Mouse (Mus musculus) spleen, postnatal 4 days (tissue): Measurements from ENCODE around the gene Hhipl1.

Source experiments
- DNase-seq, 2 experiments: peaks; one replicate each; pipeline ENCODE4 v3.0.0; 2022; ENCODE audit warnings: low spot score in 2 of 2

Hhipl1 gene

GRCm38 (mm10) chr12:108355986-108356385 is 49.9 kb downstream of the Hhipl1 start:
- no peak for DNase-seq

GRCm38 (mm10) chr12:108363796-108364195 is 57.7 kb downstream of the Hhipl1 start:
- peak; percentile 39 to 73 for DNase-seq

- DNase-seq, result no peak
Observed at GRCm38 (mm10) chr12:108365340-108365739, 59.3 kb downstream of the Hhipl1 start.

GRCm38 (mm10) chr12:108365868-108366267 is 59.8 kb downstream of the Hhipl1 start:
- no peak for DNase-seq

- no peak for DNase-seq
Observed at GRCm38 (mm10) chr12:108367909-108368308, 61.8 kb downstream of the Hhipl1 start.

GRCm38 (mm10) chr12:108368921-108369320 is 62.9 kb downstream of the Hhipl1 start:
- DNase-seq, result no peak

GRCm38 (mm10) chr12:108370596-108371428 is 64.7 kb downstream of the Hhipl1 start, which contains the start of gene Eml1:
Eml1 (plus strand) TSS chr12:108370957.
- no peak for DNase-seq

- DNase-seq, result no peak
Observed at GRCm38 (mm10) chr12:108371429-108371765, 65.3 kb downstream of the Hhipl1 start.

GRCm38 (mm10) chr12:108372241-108372640 is 66.2 kb downstream of the Hhipl1 start:
- DNase-seq, result no peak

- DNase-seq, result no peak
Observed at GRCm38 (mm10) chr12:108373611-108374010, 67.5 kb downstream of the Hhipl1 start.

- no peak for DNase-seq
Observed at GRCm38 (mm10) chr12:108374689-108375088, 68.6 kb downstream of the Hhipl1 start.

- no peak for DNase-seq
Observed at GRCm38 (mm10) chr12:108378379-108379133, 72.5 kb downstream of the Hhipl1 start.
